Mouse (Mus musculus): ENCODE data around the gene Col4a3bp.

GRCm38 (mm10) chr13:96530064-96530463 lies 12.4 kb upstream of the Col4a3bp start:
- TF ChIP-seq GATA1 (IDR thresholded peaks at IDR 0.05; ENCODE audit: low read length) (no peak), TAL1 (IDR thresholded peaks at IDR 0.05; ENCODE audit: low read length) (no peak)
